Mouse (Mus musculus): ENCODE results near the gene Tgtp2. TPM values are rescaled to one million over a fixed set of nuclear protein-coding genes. Genes with fewer than 3 reads are reported as not detected.

Tgtp2 gene
- polyA plus RNA-seq, 1 experiment from 2014 or later = 0.18 TPM

DNA sequence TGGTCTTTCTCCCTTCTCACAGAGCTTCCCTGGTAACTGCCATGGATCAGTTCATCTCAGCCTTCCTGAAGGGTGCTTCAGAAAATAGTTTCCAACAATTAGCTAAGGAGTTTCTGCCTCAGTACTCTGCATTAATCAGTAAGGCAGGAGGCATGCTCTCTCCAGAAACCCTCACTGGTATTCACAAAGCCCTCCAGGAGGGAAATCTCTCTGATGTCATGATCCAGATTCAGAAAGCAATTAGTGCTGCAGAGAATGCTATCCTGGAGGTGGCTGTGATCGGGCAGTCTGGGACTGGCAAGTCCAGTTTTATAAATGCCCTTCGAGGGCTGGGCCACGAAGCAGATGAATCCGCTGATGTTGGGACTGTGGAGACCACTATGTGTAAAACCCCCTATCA lies 31.4 kb upstream of the Tgtp2 start:
- no peaks in the 10 kb centered on the region for H3K27me3 ChIP-seq
- ATAC-seq (peak; percentile 98), DNase-seq (ENCODE audit: low read depth, low spot score) (peak; percentile 82)
- ChIA-PET POLR2A (no interaction called here), CTCF (interaction anchor here (0.6 to 2.7 kb wide), 8 partner anchors 13 to 236 kb away, joined by 3 to 7 read pairs (median 4); no protein-coding TSS in a partner anchor)
- TF ChIP-seq CTCF (IDR thresholded peaks at IDR 0.05) = no peak
- in situ Hi-C loops (cut with MboI; ENCODE audit: low pct_unique_long_range_greater_than_20kb) = loop anchor here (5.0 kb wide), 2 partner anchors 223 to 298 kb away; partner anchors contain the start of gene Irgm1

DNA sequence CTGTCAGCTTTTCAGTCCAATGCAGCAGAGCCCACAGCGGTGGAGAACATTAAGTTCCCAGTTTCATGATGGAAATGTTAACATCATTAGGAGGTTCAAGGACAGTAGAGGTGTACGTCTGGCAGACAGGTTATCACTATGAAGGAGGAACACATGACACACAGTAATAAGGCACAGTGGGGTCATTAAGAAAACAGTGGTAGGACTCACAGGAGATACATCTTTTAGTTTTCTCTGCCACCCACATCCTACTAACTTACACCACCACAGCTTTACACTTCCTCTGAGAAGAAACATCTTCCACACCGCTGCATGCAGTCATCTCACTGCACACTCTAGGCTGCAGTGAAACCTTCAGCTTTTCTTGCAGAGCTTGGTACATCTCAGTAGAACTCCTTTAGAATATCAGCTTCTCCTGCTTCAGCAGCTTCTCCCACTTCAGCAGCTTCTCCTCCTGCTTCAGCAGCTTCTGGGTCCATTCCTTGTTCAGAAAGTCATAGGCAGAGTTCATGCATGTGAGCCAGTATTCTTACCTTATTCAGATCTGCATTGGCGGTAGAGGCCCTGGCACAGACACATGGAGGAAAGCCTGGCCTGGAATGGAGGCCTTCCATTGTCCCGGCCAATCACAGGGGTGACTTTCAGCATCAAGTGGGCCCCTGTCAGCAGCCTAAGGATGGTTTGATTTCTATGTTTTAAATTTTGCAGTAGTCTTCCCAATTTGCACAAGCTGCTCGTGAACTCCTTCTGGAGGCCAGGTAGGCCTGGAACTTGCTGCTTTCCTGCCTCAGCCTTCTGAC lies 30.1 kb upstream of the Tgtp2 start:
- in situ Hi-C loops (cut with MboI; ENCODE audit: low pct_unique_long_range_greater_than_20kb) = no loop called here
- ChIA-PET CTCF (interaction anchor here (1.3 to 2.7 kb wide), 6 partner anchors 9 to 235 kb away, joined by 3 to 7 read pairs (median 4); no protein-coding TSS in a partner anchor), POLR2A (interaction anchor here (0.6 kb wide), 1 partner anchor 211 kb away, joined by 7 read pairs; no protein-coding TSS in a partner anchor)
- no peak for DNase-seq (ENCODE audit: low read depth, low spot score)
- TF ChIP-seq CTCF (IDR thresholded peaks at IDR 0.05) = no peak
- no peaks in the 10 kb centered on the region for H3K27me3 ChIP-seq
- no peak for ATAC-seq

- TF ChIP-seq CTCF (IDR thresholded peaks at IDR 0.05) = no peak
- in situ Hi-C loops (cut with MboI; ENCODE audit: low pct_unique_long_range_greater_than_20kb) = no loop called here
- no peak for ATAC-seq
- ChIA-PET CTCF (interaction anchor here (1.2 to 2.7 kb wide), 5 partner anchors 8 to 298 kb away, joined by 3 to 8 read pairs (median 4); no protein-coding TSS in a partner anchor), POLR2A (no interaction called here)
- no peaks in the 10 kb centered on the region for H3K27me3 ChIP-seq
- no peak for DNase-seq (ENCODE audit: low read depth, low spot score)
These were observed 28.8 kb upstream of the Tgtp2 start for GRCm38 (mm10) chr11:49092786-49093185.

DNA sequence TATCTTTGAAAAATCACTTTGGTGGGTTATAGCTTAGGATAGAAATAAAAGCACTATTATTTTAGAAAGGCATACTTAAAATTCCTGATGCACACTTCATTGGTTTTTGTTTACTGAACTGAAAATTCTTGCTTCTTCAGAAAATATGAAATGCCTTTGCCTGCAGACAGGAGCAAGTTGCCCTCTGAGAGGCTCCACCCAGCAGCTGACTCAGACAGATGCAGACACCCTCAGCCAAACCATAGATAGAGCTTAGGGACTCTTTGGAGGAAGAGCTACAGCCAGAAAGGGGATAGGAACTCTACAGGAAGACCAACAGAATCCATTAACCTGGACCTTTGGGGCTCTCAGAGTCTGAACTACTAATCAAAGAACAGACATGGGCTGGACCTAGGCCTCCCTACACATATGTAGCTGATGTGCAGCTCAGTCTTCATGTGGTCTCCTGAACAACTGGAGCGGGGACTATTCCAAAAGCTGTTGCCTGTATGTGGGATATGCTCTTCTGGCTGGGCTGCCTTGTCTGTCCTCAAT lies 28.1 kb upstream of the Tgtp2 start:
- ChIA-PET CTCF (interaction anchor here (0.9 to 1.9 kb wide), 11 partner anchors 9 to 316 kb away, joined by 3 to 8 read pairs (median 3); no protein-coding TSS in a partner anchor), POLR2A (no interaction called here)
- H3K27me3 ChIP-seq = no peaks in the 10 kb centered on the region
- DNase-seq (ENCODE audit: low read depth, low spot score) = no peak
- in situ Hi-C loops (cut with MboI; ENCODE audit: low pct_unique_long_range_greater_than_20kb) = no loop called here
- no peak for ATAC-seq
- no peak for TF ChIP-seq CTCF (IDR thresholded peaks at IDR 0.05)

- CTCF ChIA-PET = interaction anchor here (0.9 to 1.9 kb wide), 9 partner anchors 8 to 315 kb away, joined by 3 to 8 read pairs (median 3); partner anchors contain the start of gene Ifi47
These were observed 27.2 kb upstream of the Tgtp2 start for GRCm38 (mm10) chr11:49091171-49091570.

DNA sequence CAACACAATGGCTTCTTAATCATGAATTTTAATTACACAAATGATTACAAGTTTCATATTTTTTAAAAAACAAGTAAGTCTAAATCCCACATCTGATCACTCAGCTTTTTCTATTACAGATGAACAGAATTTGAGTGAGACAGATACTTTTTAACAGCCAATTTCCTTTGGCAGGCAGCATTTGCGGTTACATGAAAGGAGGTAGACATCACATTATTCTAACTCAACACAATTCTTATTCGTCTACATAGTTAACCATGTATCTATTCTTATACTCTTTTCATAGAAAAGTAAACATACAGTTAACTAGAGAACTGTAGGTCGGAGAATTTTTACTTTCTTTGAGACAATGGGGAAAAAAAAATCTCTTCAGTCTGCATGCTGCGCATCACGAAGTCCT lies 26.5 kb upstream of the Tgtp2 start:
- ATAC-seq (no peak), DNase-seq (ENCODE audit: low read depth, low spot score) (no peak)
- ChIA-PET CTCF (interaction anchor here (1.5 to 1.9 kb wide), 2 partner anchors 11 to 14 kb away, joined by 3 to 8 read pairs; partner anchors contain the start of gene Ifi47), POLR2A (no interaction called here)
- no peak for TF ChIP-seq CTCF (IDR thresholded peaks at IDR 0.05)
- in situ Hi-C loops (cut with MboI; ENCODE audit: low pct_unique_long_range_greater_than_20kb) = no loop called here
- H3K27me3 ChIP-seq = no peaks in the 10 kb centered on the region

More at GRCm38 (mm10) chr11:49091171-49091570, 27.2 kb upstream of the Tgtp2 start:
- TF ChIP-seq CTCF (IDR thresholded peaks at IDR 0.05) = no peak
- no peak for DNase-seq (ENCODE audit: low read depth, low spot score)
- in situ Hi-C loops (cut with MboI; ENCODE audit: low pct_unique_long_range_greater_than_20kb) = no loop called here
- ATAC-seq = no peak
- POLR2A ChIA-PET = no interaction called here
- H3K27me3 ChIP-seq = no peaks in the 10 kb centered on the region

DNA sequence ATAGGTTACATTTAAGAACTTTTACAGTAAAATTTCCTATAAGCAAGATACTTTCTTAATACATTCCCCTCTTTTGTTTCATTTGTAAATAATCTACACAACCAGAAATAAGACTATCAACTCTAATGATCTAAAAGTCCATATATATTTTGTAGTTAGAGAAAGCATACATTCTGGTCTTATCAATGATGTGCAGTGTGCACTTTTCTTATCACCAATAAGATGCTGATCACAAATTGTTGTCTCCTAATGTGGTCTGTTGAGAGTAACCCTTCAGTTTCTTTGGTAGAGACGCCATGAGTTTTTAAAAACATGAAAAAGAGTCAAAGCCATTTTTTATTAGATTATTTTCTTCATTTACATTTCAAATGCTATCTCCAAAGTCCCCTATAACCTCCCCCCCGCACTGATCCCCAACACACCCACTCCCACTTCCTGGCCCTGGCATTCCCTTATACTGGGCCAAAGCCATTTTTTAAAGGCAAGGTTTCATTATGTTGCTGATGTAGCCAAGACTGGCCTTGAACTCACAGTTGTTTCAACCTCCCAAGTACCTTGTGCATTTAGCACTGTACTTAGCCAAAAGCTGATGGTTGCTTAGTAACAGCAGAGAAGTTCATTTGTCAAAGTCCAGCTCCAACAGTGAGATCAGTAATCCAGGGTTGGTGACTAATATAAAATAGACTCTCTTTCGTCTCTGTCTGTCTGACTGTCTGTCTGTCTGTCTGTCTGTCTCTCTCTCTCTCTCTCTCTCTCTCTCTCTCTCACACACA lies 25.9 kb upstream of the Tgtp2 start:
- in situ Hi-C loops (cut with MboI; ENCODE audit: low pct_unique_long_range_greater_than_20kb) = loop anchor here (10.0 kb wide), 1 partner anchor 95 kb away; the partner anchor contains the start of genes Gm12185 and Tgtp1
- no peaks in the 10 kb centered on the region for H3K27me3 ChIP-seq
- POLR2A ChIA-PET = interaction anchor here (0.6 kb wide), 1 partner anchor 216 kb away, joined by 3 read pairs; no protein-coding TSS in a partner anchor
- DNase-seq (ENCODE audit: low read depth, low spot score) (no peak), ATAC-seq (no peak)
- no peak for TF ChIP-seq CTCF (IDR thresholded peaks at IDR 0.05)
- CTCF ChIA-PET = interaction anchor here (1.5 kb wide), 1 partner anchor 13 kb away, joined by 3 read pairs; the partner anchor contains the start of gene Ifi47

- in situ Hi-C loops (cut with MboI; ENCODE audit: low pct_unique_long_range_greater_than_20kb) = loop anchor here (10.0 kb wide), 1 partner anchor 94 kb away; the partner anchor contains the start of genes Gm12185 and Tgtp1
- DNase-seq (ENCODE audit: low read depth, low spot score) (no peak), ATAC-seq (no peak)
- no peak for TF ChIP-seq CTCF (IDR thresholded peaks at IDR 0.05)
- CTCF ChIA-PET = no interaction called here
- H3K27me3 ChIP-seq = no peaks in the 10 kb centered on the region
- POLR2A ChIA-PET = no interaction called here
These were observed 25.1 kb upstream of the Tgtp2 start for GRCm38 (mm10) chr11:49088990-49089652.

DNA sequence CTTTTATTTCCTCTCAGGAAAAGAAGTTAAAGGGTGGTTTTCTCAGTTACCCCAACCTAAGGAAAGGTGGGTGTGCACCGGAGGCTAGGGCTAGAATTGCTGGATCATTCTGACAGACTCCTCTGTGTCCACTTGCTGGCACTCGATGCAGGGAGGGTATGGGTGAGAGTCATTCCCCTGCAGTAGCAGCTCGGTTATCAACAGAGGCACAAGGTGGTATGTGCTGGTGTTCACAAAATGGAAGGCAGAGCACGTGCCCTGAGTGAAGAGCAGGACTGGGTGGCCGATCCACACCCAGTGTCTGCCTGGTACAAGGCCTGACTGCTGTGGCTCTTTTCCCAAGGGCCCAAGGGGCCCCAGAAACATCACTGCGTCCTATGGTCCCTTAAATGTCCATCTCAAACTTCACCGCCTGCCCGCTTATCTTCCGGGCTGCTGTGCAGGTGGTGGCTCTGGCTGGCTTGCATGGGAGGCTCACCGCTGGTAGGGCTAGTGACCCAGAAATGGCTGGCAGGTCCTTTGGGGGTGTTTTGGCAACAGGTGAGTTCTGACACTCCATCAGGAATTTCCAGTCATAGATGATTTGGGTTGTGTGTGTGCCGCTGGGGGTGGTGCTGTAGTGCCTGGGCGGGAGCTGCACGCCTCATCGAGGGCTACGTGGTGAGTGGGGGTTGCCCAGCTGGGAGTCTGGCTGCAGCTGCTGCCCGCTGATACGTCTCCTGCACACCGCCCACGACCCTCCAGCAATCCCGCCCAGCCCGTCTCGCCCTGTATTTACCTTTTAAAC lies 24.0 kb upstream of the Tgtp2 start:
- ChIA-PET POLR2A (interaction anchor here (1.4 kb wide), 1 partner anchor 10 kb away, joined by 3 read pairs; no protein-coding TSS in a partner anchor), CTCF (no interaction called here)
- ATAC-seq (no peak), DNase-seq (ENCODE audit: low read depth, low spot score) (no peak)
- TF ChIP-seq CTCF (IDR thresholded peaks at IDR 0.05) = no peak
- H3K27me3 ChIP-seq = no peaks in the 10 kb centered on the region
- in situ Hi-C loops (cut with MboI; ENCODE audit: low pct_unique_long_range_greater_than_20kb) = loop anchor here (10.0 kb wide), 1 partner anchor 93 kb away; the partner anchor contains the start of genes Gm12185 and Tgtp1

Data from Patski (cell line).